Mouse (Mus musculus): ENCODE data around the gene Fam72a. TPM values are rescaled to one million over a fixed set of nuclear protein-coding genes. Genes with fewer than 3 reads are reported as not detected.

Fam72a gene
- total and polyA plus RNA-seq, 3 experiments = 2.6 to 9.0 (median 6.2) TPM

DNA sequence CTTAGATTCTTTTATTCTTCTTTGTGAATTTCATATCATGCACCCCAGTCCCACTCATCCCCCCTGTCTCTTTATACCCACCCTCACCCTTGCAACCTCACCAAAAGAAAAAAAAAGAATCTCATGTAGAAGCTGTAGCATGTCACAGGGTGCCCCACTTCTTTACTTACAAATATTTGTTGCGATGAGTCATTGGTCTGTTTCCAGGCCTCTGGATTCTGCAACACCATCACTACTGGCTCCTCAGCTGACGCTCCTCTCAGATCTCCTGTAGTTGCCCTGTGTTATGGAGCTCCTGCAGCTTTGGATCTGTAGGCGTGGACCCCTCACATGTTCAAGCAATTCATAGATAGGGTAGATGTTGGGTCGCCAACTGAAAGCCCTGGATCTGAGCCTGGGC lies 12.1 kb downstream of the Fam72a start:
- H3K27me3 ChIP-seq (ENCODE audit: insufficient read depth, low read length) = no peaks in the 10 kb centered on the region
- TF ChIP-seq POLR2AphosphoS5 (IDR thresholded peaks at IDR 0.05; ENCODE audit: insufficient replicate concordance, low read depth, low read length) (no peak), GATA2 (IDR thresholded peaks at IDR 0.05; ENCODE audit: borderline replicate concordance, low read depth, low read length) (no peak), GATA1 (IDR thresholded peaks at IDR 0.05; ENCODE audit: borderline replicate concordance, low read length) (no peak), CTCF (IDR thresholded peaks at IDR 0.05; ENCODE audit: low read depth, low read length) (no peak), TAL1 (conservative IDR thresholded peaks at IDR 0.05; ENCODE audit: low read depth, low read length) (no peak)

DNA sequence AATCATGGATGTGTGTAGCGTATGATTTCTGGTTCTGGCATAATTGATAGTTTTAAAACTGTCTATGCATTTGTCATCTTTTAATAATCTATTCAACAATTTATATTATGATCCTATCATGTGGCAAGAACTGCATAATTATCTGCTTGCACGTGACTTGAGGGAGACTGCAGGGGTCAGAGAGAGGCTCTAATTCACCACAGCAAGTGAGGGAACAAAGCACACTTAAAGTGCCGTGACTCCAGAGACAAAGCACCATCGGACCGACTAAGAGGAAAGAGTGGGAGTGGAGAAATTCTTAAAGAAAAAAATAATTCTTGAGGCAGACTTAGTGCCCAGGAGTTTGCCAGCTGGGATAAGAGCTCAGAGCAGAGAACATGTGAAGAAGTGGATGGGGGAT lies 13.1 kb downstream of the Fam72a start:
- Histone ChIP-seq H3K9me3 (replicated peaks) (no peaks in the 10 kb centered on the region), H3K4me3 (ENCODE audit: low read depth, low read length) (no peak overlapping the region), H3K36me3 (replicated peaks) (peaks cover 28% of the 10 kb centered on the region), H3K27me3 (ENCODE audit: insufficient read depth, low read length) (no peaks in the 10 kb centered on the region), H3K4me1 (ENCODE audit: insufficient read depth, low read depth, low read length) (no peaks in the 10 kb centered on the region)
- TF ChIP-seq POLR2AphosphoS5 (IDR thresholded peaks at IDR 0.05; ENCODE audit: insufficient replicate concordance, low read depth, low read length) (no peak), GATA2 (IDR thresholded peaks at IDR 0.05; ENCODE audit: borderline replicate concordance, low read depth, low read length) (no peak), CTCF (IDR thresholded peaks at IDR 0.05; ENCODE audit: low read depth, low read length) (no peak), TAL1 (conservative IDR thresholded peaks at IDR 0.05; ENCODE audit: low read depth, low read length) (no peak), GATA1 (IDR thresholded peaks at IDR 0.05; ENCODE audit: borderline replicate concordance, low read length) (no peak)
- DNase-seq (ENCODE audit: low spot score) = no peak
- no peak for ATAC-seq (ENCODE audit: extremely low read depth, insufficient number of reproducible peaks, low FRiP score, poor library complexity, severe bottlenecking)

More for the DNA sequence above, 12.1 kb downstream of the Fam72a start:
- Histone ChIP-seq H3K4me3 (ENCODE audit: low read depth, low read length) (no peak overlapping the region), H3K9me3 (replicated peaks) (no peaks in the 10 kb centered on the region), H3K36me3 (replicated peaks) (peaks cover 35% of the 10 kb centered on the region), H3K4me1 (ENCODE audit: insufficient read depth, low read depth, low read length) (no peaks in the 10 kb centered on the region)
- ATAC-seq (ENCODE audit: extremely low read depth, insufficient number of reproducible peaks, low FRiP score, poor library complexity, severe bottlenecking) = no peak
- DNase-seq (ENCODE audit: low spot score) = no peak

DNA sequence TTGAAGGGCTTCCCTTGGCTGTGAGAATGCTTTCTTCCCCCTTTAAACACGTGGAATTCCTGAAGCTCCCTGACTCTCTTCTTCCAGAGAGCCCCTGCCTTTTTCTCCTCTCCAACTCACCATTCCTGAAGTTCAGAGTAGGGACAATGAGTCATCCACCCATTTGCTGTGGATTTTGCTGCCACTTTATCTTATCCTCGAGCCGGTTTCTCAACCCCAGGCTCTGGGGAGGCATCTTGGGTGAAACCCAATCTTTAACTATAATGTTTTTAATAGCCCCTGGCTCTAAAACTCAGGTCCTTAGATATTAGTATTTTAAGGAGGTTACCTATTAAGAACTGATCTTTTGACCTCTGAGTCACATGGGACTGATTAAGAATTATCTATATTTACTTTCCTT lies 13.7 kb downstream of the Fam72a start:
- Histone ChIP-seq H3K9me3 (replicated peaks) (no peaks in the 10 kb centered on the region), H3K36me3 (replicated peaks) (peaks cover 26% of the 10 kb centered on the region), H3K27me3 (ENCODE audit: insufficient read depth, low read length) (no peaks in the 10 kb centered on the region), H3K4me1 (ENCODE audit: insufficient read depth, low read depth, low read length) (no peaks in the 10 kb centered on the region), H3K4me3 (ENCODE audit: low read depth, low read length) (no peak overlapping the region)
- no peak for ATAC-seq (ENCODE audit: extremely low read depth, insufficient number of reproducible peaks, low FRiP score, poor library complexity, severe bottlenecking)
- no peak for DNase-seq (ENCODE audit: low spot score)
- TF ChIP-seq TAL1 (conservative IDR thresholded peaks at IDR 0.05; ENCODE audit: low read depth, low read length) (no peak), GATA1 (IDR thresholded peaks at IDR 0.05; ENCODE audit: borderline replicate concordance, low read length) (no peak), CTCF (IDR thresholded peaks at IDR 0.05; ENCODE audit: low read depth, low read length) (no peak), GATA2 (IDR thresholded peaks at IDR 0.05; ENCODE audit: borderline replicate concordance, low read depth, low read length) (no peak), POLR2AphosphoS5 (IDR thresholded peaks at IDR 0.05; ENCODE audit: insufficient replicate concordance, low read depth, low read length) (no peak)

DNA sequence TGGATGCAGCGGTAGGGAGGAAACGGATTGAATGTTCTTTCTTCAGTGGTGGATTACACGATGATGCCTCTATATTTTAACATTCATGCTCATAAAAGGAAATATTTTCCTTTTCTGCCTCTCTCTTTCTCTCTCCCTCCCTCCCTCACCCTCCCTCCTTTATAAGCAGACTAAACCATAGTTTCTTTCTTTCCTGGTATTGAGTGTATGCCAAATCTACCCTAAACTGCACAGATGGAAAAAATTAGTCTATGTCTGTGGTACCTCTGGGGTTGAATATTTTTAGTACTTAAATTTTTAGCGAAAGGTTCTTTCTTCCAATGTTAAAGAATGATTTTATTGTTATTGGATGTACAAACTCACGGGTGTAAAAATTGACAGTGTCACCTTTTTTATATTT lies 14.2 kb downstream of the Fam72a start:
- ATAC-seq (ENCODE audit: extremely low read depth, insufficient number of reproducible peaks, low FRiP score, poor library complexity, severe bottlenecking) (no peak), DNase-seq (ENCODE audit: low spot score) (no peak)
- peaks cover 21% of the 10 kb centered on the region for H3K36me3 ChIP-seq (replicated peaks)

DNA sequence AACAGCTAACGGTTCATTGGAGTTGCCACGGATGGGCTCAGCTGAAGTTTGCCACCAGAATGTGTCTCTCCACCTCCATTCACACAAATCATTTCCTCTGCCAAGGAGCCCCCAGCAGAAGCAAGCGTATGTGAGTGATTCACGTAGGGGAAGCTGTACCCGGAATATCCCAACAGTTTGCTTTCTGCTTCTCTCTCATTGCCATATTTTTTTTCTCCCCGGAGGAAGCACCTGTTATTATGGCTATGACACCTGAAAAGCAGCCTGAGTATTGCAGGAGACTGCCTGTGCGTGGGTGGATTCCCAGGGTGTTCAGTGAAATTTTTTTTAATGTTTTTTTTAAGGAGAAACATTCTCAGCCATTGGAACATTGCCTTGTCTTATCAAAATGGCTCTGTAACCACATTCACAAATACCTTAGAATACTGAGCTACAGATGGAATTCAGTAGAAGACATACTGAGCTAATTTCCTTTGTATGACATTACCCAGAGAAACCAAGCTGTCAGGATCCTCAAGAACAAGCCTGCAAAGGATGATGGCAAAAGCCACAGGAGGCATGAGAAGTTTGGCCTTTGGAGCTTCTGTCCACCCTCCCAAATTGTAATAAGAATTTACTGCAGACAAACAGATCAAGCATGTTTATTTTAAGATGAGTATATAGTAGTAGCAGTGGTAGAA lies 16.3 kb downstream of the Fam72a start:
- ATAC-seq (ENCODE audit: extremely low read depth, insufficient number of reproducible peaks, low FRiP score, poor library complexity, severe bottlenecking) = no peak
- Histone ChIP-seq H3K36me3 (replicated peaks) (peaks cover 13% of the 10 kb centered on the region), H3K9me3 (replicated peaks) (no peaks in the 10 kb centered on the region), H3K4me3 (ENCODE audit: low read depth, low read length) (no peak overlapping the region), H3K27me3 (ENCODE audit: insufficient read depth, low read length) (no peaks in the 10 kb centered on the region), H3K4me1 (ENCODE audit: insufficient read depth, low read depth, low read length) (peaks cover 7% of the 10 kb centered on the region)
- no peak for DNase-seq (ENCODE audit: low spot score)
- TF ChIP-seq CTCF (IDR thresholded peaks at IDR 0.05; ENCODE audit: low read depth, low read length) = no peak
- no peak for TF ChIP-seq GATA2 (IDR thresholded peaks at IDR 0.05; ENCODE audit: borderline replicate concordance, low read depth, low read length)
- no peak for TF ChIP-seq POLR2AphosphoS5 (IDR thresholded peaks at IDR 0.05; ENCODE audit: insufficient replicate concordance, low read depth, low read length)
- no peak for TF ChIP-seq TAL1 (conservative IDR thresholded peaks at IDR 0.05; ENCODE audit: low read depth, low read length)
- TF ChIP-seq GATA1 (IDR thresholded peaks at IDR 0.05; ENCODE audit: borderline replicate concordance, low read length) = no peak

More for the DNA sequence above, 14.2 kb downstream of the Fam72a start:
- Histone ChIP-seq H3K4me3 (ENCODE audit: low read depth, low read length) (no peak overlapping the region), H3K4me1 (ENCODE audit: insufficient read depth, low read depth, low read length) (peaks cover 3% of the 10 kb centered on the region), H3K27me3 (ENCODE audit: insufficient read depth, low read length) (no peaks in the 10 kb centered on the region), H3K9me3 (replicated peaks) (no peaks in the 10 kb centered on the region)
- TF ChIP-seq TAL1 (conservative IDR thresholded peaks at IDR 0.05; ENCODE audit: low read depth, low read length) (no peak), GATA1 (IDR thresholded peaks at IDR 0.05; ENCODE audit: borderline replicate concordance, low read length) (no peak), POLR2AphosphoS5 (IDR thresholded peaks at IDR 0.05; ENCODE audit: insufficient replicate concordance, low read depth, low read length) (no peak), GATA2 (IDR thresholded peaks at IDR 0.05; ENCODE audit: borderline replicate concordance, low read depth, low read length) (no peak), CTCF (IDR thresholded peaks at IDR 0.05; ENCODE audit: low read depth, low read length) (no peak)

DNA sequence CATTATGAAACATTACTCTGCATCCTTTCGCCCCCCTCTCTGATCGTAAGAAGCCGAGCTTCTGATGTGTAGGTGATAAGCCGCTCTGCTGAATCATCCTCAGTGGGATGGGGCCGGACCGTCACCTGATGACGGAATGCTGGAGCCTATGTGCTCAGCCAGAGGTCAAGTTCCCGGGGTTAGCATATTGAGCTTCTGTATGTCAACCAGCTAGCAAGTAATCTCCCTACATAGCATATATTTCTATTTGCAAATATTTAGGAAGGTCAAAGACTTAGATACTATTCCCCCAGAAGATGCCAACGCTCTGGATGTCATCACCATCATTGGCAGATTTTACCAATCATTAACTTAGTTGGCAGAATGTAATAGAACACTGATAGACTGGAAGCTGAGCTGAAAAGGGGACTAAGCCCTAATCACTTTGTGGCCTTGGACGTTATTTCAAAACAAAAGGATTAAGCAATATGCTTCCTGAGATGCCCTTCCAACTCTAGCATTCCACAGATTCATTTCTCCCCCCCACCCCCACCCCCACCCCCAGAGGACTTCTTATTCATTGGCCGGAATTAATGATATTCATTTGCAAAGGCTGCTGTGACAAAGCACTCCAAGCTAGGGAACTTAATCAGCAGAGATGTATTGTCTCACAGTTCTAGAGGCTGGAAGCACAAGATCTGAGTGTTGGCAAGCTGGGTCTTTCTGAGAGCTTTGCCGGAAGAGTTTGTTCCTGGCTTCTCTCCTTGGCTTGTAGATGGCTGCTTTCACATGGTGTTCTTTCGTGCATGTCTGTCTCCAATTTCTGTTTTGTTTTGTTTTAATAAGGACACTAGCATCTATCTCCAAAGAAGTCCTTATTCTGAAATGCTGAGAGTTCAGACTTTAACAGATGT lies 19.3 kb downstream of the Fam72a start:
- Histone ChIP-seq H3K9me3 (replicated peaks) (no peaks in the 10 kb centered on the region), H3K4me1 (ENCODE audit: insufficient read depth, low read depth, low read length) (peaks cover 10% of the 10 kb centered on the region), H3K4me3 (ENCODE audit: low read depth, low read length) (no peak overlapping the region), H3K27me3 (ENCODE audit: insufficient read depth, low read length) (peaks cover 4% of the 10 kb centered on the region; the same call in 1 of the 2 replicates), H3K36me3 (replicated peaks) (no peaks in the 10 kb centered on the region)
- DNase-seq (ENCODE audit: low spot score) (no peak), ATAC-seq (ENCODE audit: extremely low read depth, insufficient number of reproducible peaks, low FRiP score, poor library complexity, severe bottlenecking) (no peak)
- no peak for TF ChIP-seq TAL1 (conservative IDR thresholded peaks at IDR 0.05; ENCODE audit: low read depth, low read length)
- no peak for TF ChIP-seq POLR2AphosphoS5 (IDR thresholded peaks at IDR 0.05; ENCODE audit: insufficient replicate concordance, low read depth, low read length)
- TF ChIP-seq CTCF (IDR thresholded peaks at IDR 0.05; ENCODE audit: low read depth, low read length) = no peak
- no peak for TF ChIP-seq GATA1 (IDR thresholded peaks at IDR 0.05; ENCODE audit: borderline replicate concordance, low read length)
- no peak for TF ChIP-seq GATA2 (IDR thresholded peaks at IDR 0.05; ENCODE audit: borderline replicate concordance, low read depth, low read length)

All from G1E (cell line).